Mouse (Mus musculus): ENCODE data around the gene Gm7247.
"Not testable (repeated sequence)": the region's sequence is repeated elsewhere in the genome, so short reads cannot be mapped to it uniquely, and the experiment has no call there.

Gm7247 gene

GRCm38 (mm10) chr14:51496955-51497354 lies 135.4 kb downstream of the Gm7247 start:
- no peak for DNase-seq

GRCm38 (mm10) chr14:51497958-51498357 lies 136.4 kb downstream of the Gm7247 start:
- no peak for DNase-seq

- DNase-seq = no peak
These were observed 138.2 kb downstream of the Gm7247 start for GRCm38 (mm10) chr14:51499707-51500275.

GRCm38 (mm10) chr14:51500461-51500860 lies 138.9 kb downstream of the Gm7247 start:
- DNase-seq = no peak

GRCm38 (mm10) chr14:51507416-51507815 lies 145.9 kb downstream of the Gm7247 start:
- DNase-seq = no peak

GRCm38 (mm10) chr14:51552490-51552889 lies 190.9 kb downstream of the Gm7247 start, which contains the start of gene Gm5622:
TSS of gene Gm5622 (plus strand) at chr14:51552790.
- DNase-seq = no peak

- DNase-seq = not testable (repeated sequence)
These were observed 212.4 kb downstream of the Gm7247 start, which contains the start of gene Gm17175 for GRCm38 (mm10) chr14:51573963-51574362. TSS of gene Gm17175 (minus strand) at chr14:51574063.

- not testable (repeated sequence) for DNase-seq
These were observed 230.5 kb downstream of the Gm7247 start, which contains the start of gene Gm17174 for GRCm38 (mm10) chr14:51592039-51592438. TSS of gene Gm17174 (minus strand) at chr14:51592139.

GRCm38 (mm10) chr14:51611210-51611609 lies 249.7 kb downstream of the Gm7247 start, which contains the start of gene Gm17078:
TSS of gene Gm17078 (minus strand) at chr14:51611310.
- DNase-seq = no peak
